Comparison of ENCODE assay signal across 11 mouse cellular contexts in the genomic region with DNA sequence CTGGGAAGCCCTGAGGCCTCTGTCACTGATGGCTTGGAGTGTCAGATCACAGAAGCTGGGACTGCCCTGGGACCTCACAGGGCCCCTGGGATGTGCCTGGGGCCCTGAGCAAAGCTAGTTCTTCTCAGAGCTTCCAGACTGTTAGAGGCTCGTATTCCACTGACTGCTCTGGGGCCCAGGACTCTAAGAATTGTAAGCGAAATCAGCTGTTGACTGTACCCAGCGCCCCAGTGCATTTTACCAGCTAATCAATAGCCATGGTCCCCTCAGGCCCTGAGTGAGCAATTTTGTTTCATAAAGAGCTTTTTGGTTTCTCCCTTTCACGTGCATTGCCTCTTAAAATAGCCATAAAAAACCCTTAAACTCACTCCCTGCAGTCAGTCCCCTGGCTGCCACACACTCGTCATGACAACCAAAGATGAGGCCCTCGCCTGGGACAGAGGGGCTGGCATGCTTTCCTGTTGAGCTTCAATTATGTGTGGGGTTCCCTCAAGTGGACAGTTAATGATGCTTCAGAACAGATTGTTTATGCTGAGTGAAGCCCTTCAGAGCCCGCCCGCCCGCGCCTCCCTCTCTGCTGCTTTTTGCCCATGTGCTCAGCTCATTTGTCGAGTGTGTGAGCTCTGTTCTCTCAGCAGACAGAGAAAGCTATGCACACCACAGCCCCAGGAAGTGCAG. TPM values are rescaled to one million over a fixed set of nuclear protein-coding genes. Genes with fewer than 3 reads are reported as not detected.
DNase-seq lines count a peak whose midpoint lies in the region; ATAC-seq lines count a peak whose summit lies in the region.
"Had no signal": no experiment of that assay in that cellular context is flagged by ENCODE, and none has a peak within 500 bp of the region (broad histone marks: within the 10 kb centered on the region; RNA-seq: fewer than 3 reads in every experiment).

No protein-coding gene starts in this region.

- H3K4me1 ChIP-seq in kidney, embryonic 16.5 days (ENCODE audit: insufficient read depth, low read length) = peaks cover 4% of the 10 kb centered on the region
- H3K4me1 ChIP-seq in kidney, embryonic 15.5 days = 0 out of 2 replicates have a peak, but pooled peaks cover 2% of the 10 kb centered on the region
- H3K4me1 ChIP-seq in embryonic facial prominence, embryonic 12.5 days = peaks cover 10% of the 10 kb centered on the region; the same call in 1 of the 2 replicates
- H3K4me1 ChIP-seq in hindbrain, embryonic 14.5 days (replicated peaks; ENCODE audit: control insufficient read depth, insufficient read depth, low read length) = peaks cover 15% of the 10 kb centered on the region
- peaks cover 7% of the 10 kb centered on the region; the same call in 1 of the 2 replicates for H3K4me1 ChIP-seq in midbrain, embryonic 16.5 days (ENCODE audit: control insufficient read depth, insufficient read depth, low read length)

- ATAC-seq in kidney, embryonic 16.5 days (ENCODE audit: low FRiP score, low TSS enrichment) = no peak
- ATAC-seq in kidney, embryonic 15.5 days (replicated peaks; ENCODE audit: low FRiP score) = no peak
- ATAC-seq in embryonic facial prominence, embryonic 12.5 days (ENCODE audit: insufficient number of reproducible peaks, insufficient read depth, low FRiP score, low TSS enrichment) = 0 out of 2 replicates have a peak, but pooled peaks have one; percentile 35
- peak; percentile 78; the same call in 1 of the 2 replicates for ATAC-seq in hindbrain, embryonic 14.5 days (ENCODE audit: low FRiP score)
- peak; percentile 80 for ATAC-seq in midbrain, embryonic 16.5 days

- H3K36me3 ChIP-seq in kidney, embryonic 16.5 days (ENCODE audit: insufficient read depth, low read length) = peaks cover 4% of the 10 kb centered on the region; the same call in 1 of the 2 replicates
- peaks cover 20% of the 10 kb centered on the region for H3K36me3 ChIP-seq in kidney, embryonic 15.5 days
- peaks cover 21% of the 10 kb centered on the region; the same call in 1 of the 2 replicates for H3K36me3 ChIP-seq in embryonic facial prominence, embryonic 12.5 days
- peaks cover 7% of the 10 kb centered on the region; the same call in 1 of the 2 replicates for H3K36me3 ChIP-seq in hindbrain, embryonic 14.5 days (replicated peaks; ENCODE audit: control insufficient read depth, insufficient read depth)
- peaks cover 6% of the 10 kb centered on the region; the same call in 1 of the 2 replicates for H3K36me3 ChIP-seq in midbrain, embryonic 16.5 days (ENCODE audit: control insufficient read depth, insufficient read depth, low read length)

- no peak overlapping the region for H3K4me3 ChIP-seq in kidney, embryonic 16.5 days (ENCODE audit: low read length)
- no peak overlapping the region for H3K4me3 ChIP-seq in kidney, embryonic 15.5 days (replicated peaks)
- H3K4me3 ChIP-seq in embryonic facial prominence, embryonic 12.5 days = no peak overlapping the region
- no peak overlapping the region for H3K4me3 ChIP-seq in hindbrain, embryonic 14.5 days (replicated peaks; ENCODE audit: low read length)
- no peak overlapping the region for H3K4me3 ChIP-seq in midbrain, embryonic 16.5 days (ENCODE audit: low read depth, low read length)
- H3K4me3 ChIP-seq: myocyte had no signal

- WGBS in kidney, embryonic 16.5 days = 59% methylated on average over 11 of the region's 11 CpGs
- WGBS in kidney, embryonic 15.5 days = 60% methylated on average over 11 of the region's 11 CpGs
- 62% methylated on average over 11 of the region's 11 CpGs for WGBS in embryonic facial prominence, embryonic 12.5 days
- WGBS in hindbrain, embryonic 14.5 days = 20% methylated on average over 11 of the region's 11 CpGs
- WGBS in midbrain, embryonic 16.5 days = 32% methylated on average over 11 of the region's 11 CpGs

- H3K27ac ChIP-seq in kidney, embryonic 16.5 days (ENCODE audit: low read length) = no peak overlapping the region
- H3K27ac ChIP-seq in kidney, embryonic 15.5 days = no peak overlapping the region
- H3K27ac ChIP-seq in embryonic facial prominence, embryonic 12.5 days = peak overlapping the region; percentile 54; the same call in 1 of the 2 replicates
- H3K27ac ChIP-seq in hindbrain, embryonic 14.5 days = peak overlapping the region; percentile 72
- peak overlapping the region; percentile 67 for H3K27ac ChIP-seq in midbrain, embryonic 16.5 days (ENCODE audit: low read length)

- H3K27me3 ChIP-seq in kidney, embryonic 16.5 days (ENCODE audit: insufficient read depth, low read length) = no peaks in the 10 kb centered on the region
- no peaks in the 10 kb centered on the region for H3K27me3 ChIP-seq in kidney, embryonic 15.5 days
- no peaks in the 10 kb centered on the region for H3K27me3 ChIP-seq in embryonic facial prominence, embryonic 12.5 days
- H3K27me3 ChIP-seq in hindbrain, embryonic 14.5 days (ENCODE audit: control insufficient read depth, insufficient read depth, low read length) = no peaks in the 10 kb centered on the region
- no peaks in the 10 kb centered on the region for H3K27me3 ChIP-seq in midbrain, embryonic 16.5 days (ENCODE audit: control insufficient read depth, insufficient read depth, low read depth, low read length)

- peak; percentile 53 for DNase-seq in hindbrain, embryonic 14.5 days (ENCODE audit: low spot score)
- no peak for DNase-seq in kidney, adult 18-20 months
- no peak for DNase-seq in ovary, adult 18-20 months (ENCODE audit: low spot score)
- DNase-seq in ovary, postnatal 36 days (ENCODE audit: low spot score) = no peak
- DNase-seq: thymus, adult 18-20 months had no signal

- no peaks in the 10 kb centered on the region for H3K9me3 ChIP-seq in kidney, embryonic 16.5 days (ENCODE audit: low read length)
- no peaks in the 10 kb centered on the region for H3K9me3 ChIP-seq in kidney, embryonic 15.5 days (replicated peaks)
- no peaks in the 10 kb centered on the region for H3K9me3 ChIP-seq in embryonic facial prominence, embryonic 12.5 days
- H3K9me3 ChIP-seq in hindbrain, embryonic 14.5 days (ENCODE audit: control insufficient read depth, low read length) = no peaks in the 10 kb centered on the region
- no peaks in the 10 kb centered on the region for H3K9me3 ChIP-seq in midbrain, embryonic 16.5 days (replicated peaks; ENCODE audit: control insufficient read depth, low read length, poor library complexity, severe bottlenecking)

- no peak overlapping the region for H3K4me2 ChIP-seq in kidney, embryonic 16.5 days (replicated peaks; ENCODE audit: low read depth, low read length)
- no peak overlapping the region for H3K4me2 ChIP-seq in kidney, embryonic 15.5 days
- no peak overlapping the region for H3K4me2 ChIP-seq in embryonic facial prominence, embryonic 12.5 days (replicated peaks)
- H3K4me2 ChIP-seq in hindbrain, embryonic 14.5 days (replicated peaks) = no peak overlapping the region
- H3K4me2 ChIP-seq in midbrain, embryonic 16.5 days (ENCODE audit: low read length) = no peak overlapping the region

- peak overlapping the region; percentile 12; the same call in 1 of the 2 replicates for H3K9ac ChIP-seq in kidney, embryonic 16.5 days (replicated peaks; ENCODE audit: low read length)
- H3K9ac ChIP-seq in kidney, embryonic 15.5 days = no peak overlapping the region
- no peak overlapping the region; the same call in 1 of the 2 replicates for H3K9ac ChIP-seq in embryonic facial prominence, embryonic 12.5 days
- H3K9ac ChIP-seq in hindbrain, embryonic 14.5 days = no peak overlapping the region
- H3K9ac ChIP-seq in midbrain, embryonic 16.5 days (ENCODE audit: low read depth, low read length) = no peak overlapping the region

RNA-seq across cellular contexts. Expression of a gene that starts 25.2 kb away (rescaled TPM):
- polyA plus RNA-seq in kidney, embryonic 16.5 days (2015; fragmentation: Nextera tagmentation; extraction: Ambion mirVana) = 81.3 and 86.6 TPM in 2 replicates
- 73.7 and 76.0 TPM in 2 replicates for polyA plus RNA-seq in kidney, embryonic 15.5 days (2015; fragmentation: Nextera tagmentation; extraction: Ambion mirVana)
- 109 and 110 TPM in 2 replicates for polyA plus RNA-seq in embryonic facial prominence, embryonic 12.5 days (2016; fragmentation: Nextera tagmentation; extraction: Ambion mirVana)
- polyA plus RNA-seq in hindbrain, embryonic 14.5 days (2014; fragmentation: Nextera tagmentation; extraction: Ambion mirVana) = 82.2 and 89.6 TPM in 2 replicates
- 75.3 and 83.6 TPM in 2 replicates for polyA plus RNA-seq in midbrain, embryonic 16.5 days (2015; fragmentation: Nextera tagmentation; extraction: Ambion mirVana)

RNA-seq across cellular contexts. Expression of a gene that starts 25.3 kb away (rescaled TPM):
- polyA plus RNA-seq in kidney, embryonic 16.5 days (2015; fragmentation: Nextera tagmentation; extraction: Ambion mirVana) = 2.5 TPM in 2 replicates
- 2.8 TPM in 2 replicates for polyA plus RNA-seq in kidney, embryonic 15.5 days (2015; fragmentation: Nextera tagmentation; extraction: Ambion mirVana)
- polyA plus RNA-seq in embryonic facial prominence, embryonic 12.5 days (2016; fragmentation: Nextera tagmentation; extraction: Ambion mirVana) = 4.0 TPM in 2 replicates
- 1.8 and 2.6 TPM in 2 replicates for polyA plus RNA-seq in hindbrain, embryonic 14.5 days (2014; fragmentation: Nextera tagmentation; extraction: Ambion mirVana)
- polyA plus RNA-seq in midbrain, embryonic 16.5 days (2015; fragmentation: Nextera tagmentation; extraction: Ambion mirVana) = 1.6 and 3.2 TPM in 2 replicates

RNA-seq across cellular contexts. Expression of a gene that starts 37.2 kb away (rescaled TPM):
- polyA plus RNA-seq in kidney, embryonic 16.5 days (2015; fragmentation: Nextera tagmentation; extraction: Ambion mirVana) = 0.79 and 0.89 TPM in 2 replicates
- 0.80 and 1.2 TPM in 2 replicates for polyA plus RNA-seq in kidney, embryonic 15.5 days (2015; fragmentation: Nextera tagmentation; extraction: Ambion mirVana)
- 1.8 and 2.4 TPM in 2 replicates for polyA plus RNA-seq in embryonic facial prominence, embryonic 12.5 days (2016; fragmentation: Nextera tagmentation; extraction: Ambion mirVana)
- polyA plus RNA-seq in hindbrain, embryonic 14.5 days (2014; fragmentation: Nextera tagmentation; extraction: Ambion mirVana) = 0.50 and 0.53 TPM in 2 replicates
- 0.89 and 1.3 TPM in 2 replicates for polyA plus RNA-seq in midbrain, embryonic 16.5 days (2015; fragmentation: Nextera tagmentation; extraction: Ambion mirVana)
- polyA plus RNA-seq: myocyte had no signal

RNA-seq across cellular contexts. Expression of a gene that starts 39.8 kb away (rescaled TPM):
- 16.7 and 19.1 TPM in 2 replicates for polyA plus RNA-seq in kidney, embryonic 16.5 days (2015; fragmentation: Nextera tagmentation; extraction: Ambion mirVana)
- polyA plus RNA-seq in kidney, embryonic 15.5 days (2015; fragmentation: Nextera tagmentation; extraction: Ambion mirVana) = 16.7 and 19.3 TPM in 2 replicates
- polyA plus RNA-seq in embryonic facial prominence, embryonic 12.5 days (2016; fragmentation: Nextera tagmentation; extraction: Ambion mirVana) = 19.0 and 19.1 TPM in 2 replicates
- 27.8 and 30.5 TPM in 2 replicates for polyA plus RNA-seq in hindbrain, embryonic 14.5 days (2014; fragmentation: Nextera tagmentation; extraction: Ambion mirVana)
- polyA plus RNA-seq in midbrain, embryonic 16.5 days (2015; fragmentation: Nextera tagmentation; extraction: Ambion mirVana) = 29.5 and 32.2 TPM in 2 replicates

RNA-seq across cellular contexts. Expression of a gene that starts 39.9 kb away (rescaled TPM):
- not detected in 2 replicates for polyA plus RNA-seq in kidney, embryonic 16.5 days (2015; fragmentation: Nextera tagmentation; extraction: Ambion mirVana)
- not detected in 2 replicates for polyA plus RNA-seq in kidney, embryonic 15.5 days (2015; fragmentation: Nextera tagmentation; extraction: Ambion mirVana)
- not detected in 2 replicates for polyA plus RNA-seq in embryonic facial prominence, embryonic 12.5 days (2016; fragmentation: Nextera tagmentation; extraction: Ambion mirVana)
- not detected in 2 replicates for polyA plus RNA-seq in hindbrain, embryonic 14.5 days (2014; fragmentation: Nextera tagmentation; extraction: Ambion mirVana)
- polyA plus RNA-seq in midbrain, embryonic 16.5 days (2015; fragmentation: Nextera tagmentation; extraction: Ambion mirVana) = not detected in 2 replicates
- polyA plus RNA-seq: frontal cortex, adult 2 months; myocyte had no signal

Comparison
In these comparisons a context has a peak if more than half of its experiments do, and no peak if none do; other contexts are left out.
1. ATAC-seq: peak in embryonic facial prominence, embryonic 12.5 days (single experiment), hindbrain, embryonic 14.5 days (single experiment) and midbrain, embryonic 16.5 days (single experiment); none in kidney, embryonic 16.5 days (single experiment) and kidney, embryonic 15.5 days (single experiment).
2. H3K27ac ChIP-seq: peak in embryonic facial prominence, embryonic 12.5 days (single experiment), hindbrain, embryonic 14.5 days (single experiment) and midbrain, embryonic 16.5 days (single experiment); none in kidney, embryonic 16.5 days (single experiment) and kidney, embryonic 15.5 days (single experiment).